Mouse (Mus musculus): ENCODE results near the gene Tmem196.

Tmem196 gene

DNA sequence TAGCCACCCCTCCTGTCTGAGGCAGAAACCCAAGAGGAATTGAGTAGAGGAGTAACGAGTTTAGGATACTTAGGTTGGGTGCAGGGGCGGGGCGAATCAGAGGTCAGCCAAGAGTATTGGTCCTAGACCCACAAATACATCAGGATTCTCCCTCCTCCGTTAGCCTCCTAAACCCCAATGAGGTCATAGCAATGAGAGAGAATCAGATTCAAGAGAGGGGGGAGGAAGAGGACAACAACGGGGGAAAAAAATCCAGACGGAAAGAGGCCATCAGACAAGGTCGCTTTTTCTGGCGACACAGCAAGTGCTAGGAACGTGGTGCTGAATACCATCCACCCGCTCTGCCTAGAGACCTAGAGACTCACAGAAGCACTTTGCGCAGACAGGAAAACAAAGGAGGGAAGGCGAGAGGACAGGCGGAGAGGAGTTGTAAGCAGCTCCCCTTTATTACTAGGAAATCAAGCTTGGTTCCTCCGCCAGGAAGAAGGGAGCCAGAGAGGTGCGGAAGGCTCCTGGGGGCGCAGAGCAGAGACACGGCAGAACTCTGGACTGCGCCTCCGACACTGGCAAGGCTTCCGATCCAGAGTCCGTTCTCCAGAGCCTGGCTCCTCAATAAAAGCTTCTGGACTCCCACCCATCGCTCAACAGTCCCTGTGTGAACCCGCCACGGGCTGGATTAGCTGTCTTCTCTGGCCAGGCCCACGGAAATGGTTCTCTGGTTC, at the start of gene Tmem196:
Gene Tmem196, plus strand, starts transcription at position 234 of the 722 bp plus-strand sequence.
- peak; percentile 0 for DNase-seq (ENCODE audit: extremely low read depth, insufficient read length, low spot score)

DNA sequence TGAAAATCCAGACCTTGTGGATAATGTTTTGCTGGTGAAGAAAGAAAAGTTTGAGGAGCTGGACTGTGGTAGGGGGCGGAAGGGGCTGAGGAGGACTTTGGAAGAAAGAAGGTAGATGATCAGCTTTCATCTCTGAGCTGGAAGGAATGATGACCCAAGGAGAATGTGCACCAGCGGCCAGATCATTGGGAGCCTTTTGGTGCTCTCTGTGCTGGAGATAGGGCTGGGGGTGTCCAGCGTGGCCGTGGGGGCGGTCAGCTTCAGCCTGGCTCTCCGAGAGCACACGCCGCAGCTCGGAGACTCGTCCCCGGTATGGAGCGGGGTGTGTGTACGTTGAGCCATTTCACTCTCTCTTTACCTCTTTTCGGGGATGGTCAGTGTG, 680 bp downstream of the Tmem196 start:
- no peak for DNase-seq (ENCODE audit: extremely low read depth, insufficient read length, low spot score)

DNA sequence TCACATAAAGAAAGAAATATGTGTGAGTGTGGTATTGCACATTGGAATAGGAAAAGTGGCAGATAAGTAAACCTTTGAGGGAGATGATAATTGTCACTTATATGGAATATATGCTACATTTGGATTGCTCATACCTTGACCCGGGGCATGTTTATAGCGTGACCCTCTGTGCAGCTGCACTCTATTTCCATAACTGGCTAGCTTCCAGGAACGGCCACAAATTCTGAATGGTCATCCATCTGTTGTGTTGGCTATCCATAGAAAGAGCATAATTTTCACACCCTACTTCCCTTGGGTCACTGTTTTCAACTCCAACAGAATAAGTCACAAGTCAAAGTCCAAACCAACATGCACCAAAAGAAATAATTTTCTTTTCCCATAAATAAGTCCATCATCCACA, 11.4 kb downstream of the Tmem196 start:
- DNase-seq (ENCODE audit: extremely low read depth, insufficient read length, low spot score): no peak

DNA sequence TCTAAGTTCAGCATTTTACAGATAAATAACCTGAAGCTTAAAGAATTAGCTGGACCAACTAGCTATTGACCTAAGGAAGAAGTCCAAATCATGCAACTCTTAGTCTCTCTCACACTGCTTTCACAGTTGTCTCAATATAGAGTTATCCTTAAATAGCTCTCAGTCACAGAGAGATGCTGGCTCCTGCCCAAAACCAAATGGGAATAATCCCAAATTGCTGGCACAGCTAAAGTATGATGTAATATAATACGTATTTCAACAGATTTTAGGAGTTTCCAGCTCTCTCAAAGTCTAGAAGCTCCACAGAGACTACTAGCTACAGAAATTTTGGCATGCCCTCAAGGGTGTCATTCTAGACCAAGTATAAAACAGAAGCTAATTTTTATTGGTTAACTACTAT, 15.1 kb downstream of the Tmem196 start:
- no peak for DNase-seq (ENCODE audit: extremely low read depth, insufficient read length, low spot score)

DNA sequence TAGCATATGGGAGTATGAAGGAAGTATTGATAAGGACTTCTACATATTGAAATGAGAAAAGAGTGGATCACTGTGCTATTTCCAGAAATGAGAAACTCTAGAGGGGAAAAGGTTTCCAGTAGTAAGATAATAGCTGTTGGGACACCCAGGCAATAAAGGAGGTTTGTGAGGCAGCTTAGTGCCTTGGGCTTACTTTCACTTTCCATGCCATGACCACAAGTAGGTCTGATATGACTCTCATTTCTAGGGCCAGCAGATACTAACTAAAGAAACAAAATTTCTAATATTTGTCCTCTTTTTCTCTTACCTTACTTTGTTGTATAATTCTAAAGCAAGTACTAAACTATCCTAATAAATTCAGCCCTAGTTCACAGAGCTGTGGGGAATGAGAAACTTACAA, 19.8 kb downstream of the Tmem196 start:
- no peak for DNase-seq (ENCODE audit: extremely low read depth, insufficient read length, low spot score)

DNA sequence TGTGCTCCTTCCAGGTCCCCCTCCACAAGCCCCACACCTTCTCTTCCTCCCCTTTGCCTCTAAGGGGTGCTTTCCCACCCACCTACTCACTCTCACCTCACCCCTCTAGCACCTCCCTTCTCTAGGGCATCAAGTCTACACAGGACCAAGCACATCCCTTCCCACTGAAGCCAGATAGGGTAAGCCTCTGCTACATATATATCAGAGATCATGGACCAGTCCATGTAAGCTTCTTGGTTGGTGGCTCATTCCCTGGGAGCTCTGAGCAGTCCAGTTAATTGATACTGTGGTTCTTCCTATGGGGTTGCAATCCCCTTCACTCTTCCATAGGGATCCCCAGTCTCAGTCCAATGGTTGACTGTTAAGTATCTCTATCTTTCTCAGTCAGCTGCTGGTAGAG, 24.4 kb downstream of the Tmem196 start:
- DNase-seq (ENCODE audit: extremely low read depth, insufficient read length, low spot score): no peak

DNA sequence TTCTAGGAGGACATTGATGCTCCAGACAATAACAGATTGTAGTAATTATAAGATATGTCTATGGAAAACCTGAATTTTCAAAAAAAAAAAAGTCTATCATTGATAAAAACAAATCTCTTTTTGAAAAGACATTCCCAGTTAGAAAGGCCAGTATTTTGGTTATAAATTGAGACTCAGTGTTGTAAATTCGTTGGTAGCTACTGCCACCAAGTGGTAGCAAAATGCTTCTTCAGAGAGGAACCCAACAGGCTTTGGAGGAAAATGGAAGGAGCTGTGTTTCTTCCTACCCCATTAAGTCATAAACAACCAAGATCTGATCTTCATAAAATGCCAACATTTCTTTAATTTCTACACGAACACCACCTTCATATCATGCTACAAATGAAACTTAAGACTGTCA, 36.1 kb downstream of the Tmem196 start:
- no peak for DNase-seq (ENCODE audit: extremely low read depth, insufficient read length, low spot score)

DNA sequence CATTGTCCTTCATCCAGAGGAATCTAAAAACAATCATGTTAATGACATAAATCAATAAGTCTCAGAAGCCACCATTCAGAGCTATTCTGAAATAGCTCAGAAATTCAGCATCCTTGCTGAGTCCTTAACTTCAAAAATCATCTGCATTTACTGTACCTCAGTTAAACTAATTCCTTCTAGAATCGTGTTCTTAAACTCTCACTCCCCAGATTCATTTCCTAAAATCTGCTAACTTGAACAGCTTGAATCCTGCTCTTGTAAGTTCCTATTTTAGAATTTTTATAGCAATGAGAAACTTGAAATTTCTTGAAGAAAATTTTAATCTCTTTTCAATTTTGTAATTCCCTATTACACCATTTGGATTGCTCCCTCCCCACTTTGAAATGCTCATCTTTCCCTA, 52.6 kb downstream of the Tmem196 start:
- no peak for DNase-seq (ENCODE audit: extremely low read depth, insufficient read length, low spot score)

DNA sequence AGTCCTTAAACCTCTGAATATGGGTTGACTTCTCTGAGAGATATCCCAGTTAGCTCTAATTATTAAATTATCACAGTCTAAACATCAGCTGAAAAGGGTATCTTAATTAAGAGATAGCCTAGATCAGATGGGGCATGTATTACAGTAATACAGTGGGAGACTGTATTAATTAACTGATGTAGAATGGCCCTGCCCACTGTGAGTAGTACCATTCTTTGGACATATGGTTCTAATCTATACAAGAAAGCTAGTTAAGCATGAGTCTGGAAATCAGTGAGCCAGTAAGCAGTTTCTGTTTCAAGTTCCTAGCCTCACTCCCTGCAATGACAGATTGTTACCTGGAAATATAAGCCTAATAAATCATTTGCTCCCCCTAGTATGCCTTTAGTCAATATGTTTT, 58.7 kb downstream of the Tmem196 start:
- no peak for DNase-seq (ENCODE audit: extremely low read depth, insufficient read length, low spot score)

DNA sequence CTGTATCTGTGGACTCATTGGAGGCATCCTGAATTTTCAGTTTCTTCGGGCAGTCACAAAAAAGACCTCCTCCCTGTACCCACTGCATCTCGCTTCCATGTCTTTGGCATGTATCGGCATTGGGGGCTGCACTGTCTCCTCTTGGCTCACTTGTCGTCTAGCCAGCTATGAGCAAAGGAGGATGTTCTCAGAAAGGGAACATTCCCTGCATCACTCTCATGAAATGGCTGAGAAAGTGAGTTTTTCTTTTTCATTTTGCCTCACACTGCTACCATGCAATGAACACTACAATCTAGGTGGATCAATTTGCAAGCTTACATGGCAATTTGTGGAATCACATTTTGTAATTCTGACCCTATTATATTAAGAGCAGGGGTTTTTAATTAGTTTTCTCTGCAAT, 69.1 kb downstream of the Tmem196 start:
- no peak for DNase-seq (ENCODE audit: extremely low read depth, insufficient read length, low spot score)

DNA sequence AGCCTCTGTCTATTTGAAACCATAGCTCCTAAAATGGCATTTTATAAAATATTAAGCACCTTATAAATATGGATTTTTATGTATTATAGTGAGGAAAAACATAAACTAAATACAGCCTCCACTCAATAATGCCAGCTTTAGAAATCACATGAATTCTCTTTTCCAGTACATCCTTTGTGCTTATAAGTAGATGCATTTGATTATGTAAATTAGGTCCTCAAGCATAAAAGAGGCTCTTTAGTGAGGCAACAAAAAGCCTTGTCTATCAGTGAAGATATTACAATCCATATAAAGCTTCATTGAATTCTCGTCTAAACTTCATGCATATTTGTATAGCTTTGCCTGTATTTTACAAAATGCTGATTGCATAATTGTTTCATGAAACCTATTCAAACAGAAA, 69.6 kb downstream of the Tmem196 start:
- no peak for DNase-seq (ENCODE audit: extremely low read depth, insufficient read length, low spot score)

DNA sequence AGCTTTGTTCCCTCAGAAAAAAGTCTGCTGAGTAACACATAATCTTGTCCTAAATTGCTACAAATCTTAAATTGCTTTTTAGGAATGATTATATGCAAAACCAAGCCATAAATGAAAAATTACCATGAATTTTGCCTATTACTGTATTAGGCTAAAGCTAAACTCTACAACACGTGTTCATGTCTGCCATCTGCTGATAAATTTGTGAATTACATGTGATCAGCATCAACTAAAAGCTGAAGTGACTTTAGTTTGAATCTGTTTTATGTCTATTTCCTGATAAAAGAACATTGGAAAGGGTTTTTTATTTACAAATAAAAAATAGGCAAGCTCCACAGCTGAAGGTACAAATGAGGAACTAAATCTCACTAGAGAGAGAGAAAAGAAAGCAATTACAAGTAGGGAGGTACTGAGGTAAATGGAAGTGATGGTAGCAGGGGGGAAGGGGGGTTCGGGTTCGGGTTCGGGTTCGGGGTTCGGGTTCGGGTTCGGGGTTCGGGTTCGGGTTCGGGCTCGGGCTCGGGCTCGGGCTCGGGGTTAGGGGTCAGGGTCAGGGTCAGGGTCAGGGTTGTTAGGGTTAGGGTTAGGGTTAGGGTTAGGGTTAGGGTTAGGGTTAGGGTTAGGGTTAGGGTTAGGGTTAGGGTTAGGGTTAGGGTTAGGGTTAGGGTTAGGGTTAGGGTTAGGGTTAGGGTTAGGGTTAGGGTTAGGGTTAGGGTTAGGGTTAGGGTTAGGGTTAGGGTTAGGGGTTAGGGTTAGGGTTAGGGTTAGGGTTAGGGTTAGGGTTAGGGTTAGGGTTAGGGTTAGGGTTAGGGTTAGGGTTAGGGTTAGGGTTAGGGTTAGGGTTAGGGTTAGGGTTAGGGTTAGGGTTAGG, 82.7 kb downstream of the Tmem196 start:
- DNase-seq (ENCODE audit: extremely low read depth, insufficient read length, low spot score): peak; percentile 9

All from 3134 (cell line).